Mouse (Mus musculus) megakaryocyte, embryonic 14.5 days (primary cell): ENCODE data around the gene Kank2.

ENCODE experiments used
- FLI1 ChIP-seq: IDR thresholded peaks from 2 replicates; pipeline ENCODE4 v1.6.1; 2012; ENCODE audit warnings: low read length, inconsistent platforms, mixed read lengths
- GATA1 ChIP-seq: IDR thresholded peaks from 3 replicates; pipeline ENCODE4 v1.6.1; 2012; ENCODE audit warnings: mixed read lengths, low read length, inconsistent platforms, borderline replicate concordance

DNA sequence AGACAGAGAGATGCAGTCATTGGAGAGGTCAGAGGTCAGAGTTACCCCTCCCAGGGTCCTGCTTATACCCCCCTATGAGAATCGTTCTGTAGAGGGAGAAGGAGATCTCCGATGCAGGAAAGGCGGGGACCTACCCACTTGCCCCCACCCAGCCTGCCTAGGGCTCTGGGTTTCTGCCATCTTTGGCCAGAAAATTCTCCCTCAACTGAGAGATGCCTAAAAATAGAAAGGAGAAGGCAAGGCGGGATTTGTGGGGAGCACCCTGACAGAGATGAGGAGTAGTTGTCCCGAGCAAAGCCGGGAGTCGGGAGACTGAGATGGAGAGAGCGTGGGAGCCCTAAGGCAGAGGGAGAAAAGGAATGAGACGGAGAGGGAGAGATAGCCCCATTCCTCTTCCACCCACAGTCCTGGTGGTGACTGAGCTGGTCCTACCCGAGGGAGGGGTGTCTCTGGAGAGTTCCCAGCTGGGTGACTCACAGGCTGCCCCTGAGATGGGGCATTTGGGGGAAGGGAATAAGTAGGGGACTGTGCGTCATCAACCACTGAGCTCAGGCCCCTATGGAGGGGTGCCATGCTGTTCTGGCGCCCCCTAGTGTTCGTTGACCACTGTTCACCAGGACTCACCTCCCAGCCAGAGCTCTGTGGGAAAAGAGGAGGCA, 5.6 kb upstream of the Kank2 start:
- TF ChIP-seq GATA1 (no peak), FLI1 (no peak)
